In genomic region chr6:115852446-115853090, GRCm38 (mm10) we compare ENCODE assay signal across 8 mouse cellular contexts. TPM values are rescaled to one million over a fixed set of nuclear protein-coding genes. Genes with fewer than 3 reads are reported as not detected.
DNase-seq lines count a peak whose midpoint lies in the region; ATAC-seq and TF ChIP-seq lines count a peak whose summit lies in the region.

No protein-coding gene starts in this region.

- TF ChIP-seq POLR2A in bone marrow, adult 2 months (IDR thresholded peaks at IDR 0.05; ENCODE audit: borderline replicate concordance, control insufficient read depth, low read depth, low read length) = no peak

- no peak for TF ChIP-seq CTCF in bone marrow, adult 2 months (IDR thresholded peaks at IDR 0.05; ENCODE audit: control insufficient read depth, insufficient read depth, low read length)

- no peaks in the 10 kb centered on the region for H3K9me3 ChIP-seq in kidney, embryonic 15.5 days (replicated peaks)
- no peaks in the 10 kb centered on the region for H3K9me3 ChIP-seq in hindbrain, embryonic 10.5 days
- no peaks in the 10 kb centered on the region for H3K9me3 ChIP-seq in midbrain, embryonic 11.5 days (ENCODE audit: control insufficient read depth, low read length)

- DNase-seq in kidney, postnatal 10 days = no peak
- no peak for DNase-seq in hindbrain, embryonic 10.5 days (ENCODE audit: low spot score)
- DNase-seq in midbrain, embryonic 11.5 days (ENCODE audit: low spot score, missing footprints) = no peak
- no peak for DNase-seq in c-Kit-positive CD71-positive TER-119-positive erythroid progenitor cells, embryonic 14.5 days (ENCODE audit: low spot score)
- no peak for DNase-seq in right cerebral cortex, adult 2 months (ENCODE audit: low spot score in 2 of 2)
- no peak for DNase-seq in Muller cell, postnatal 12 days (ENCODE audit: inconsistent ontology term)

- WGBS in kidney, embryonic 15.5 days = 5% methylated on average over 20 of the region's 20 CpGs
- 1% methylated on average over 20 of the region's 20 CpGs for WGBS in bone marrow, adult 2 months
- 5% methylated on average over 20 of the region's 20 CpGs for WGBS in hindbrain, embryonic 10.5 days
- 5% methylated on average over 20 of the region's 20 CpGs for WGBS in midbrain, embryonic 11.5 days

- H3K4me1 ChIP-seq in kidney, embryonic 15.5 days = peaks cover 21% of the 10 kb centered on the region
- H3K4me1 ChIP-seq in bone marrow, adult 2 months (ENCODE audit: control insufficient read depth, insufficient read depth, low read length) = no peaks in the 10 kb centered on the region; the same call in 1 of the 2 replicates
- peaks cover 23% of the 10 kb centered on the region for H3K4me1 ChIP-seq in hindbrain, embryonic 10.5 days (replicated peaks)
- peaks cover 8% of the 10 kb centered on the region for H3K4me1 ChIP-seq in midbrain, embryonic 11.5 days (ENCODE audit: control insufficient read depth, insufficient read depth, low read length)

- peak overlapping the region; percentile 89 for H3K27ac ChIP-seq in kidney, embryonic 15.5 days
- peak overlapping the region; percentile 85 for H3K27ac ChIP-seq in bone marrow, adult 2 months (ENCODE audit: control insufficient read depth, insufficient read depth, low read depth, low read length, poor library complexity)
- peak overlapping the region; percentile 91 for H3K27ac ChIP-seq in hindbrain, embryonic 10.5 days
- H3K27ac ChIP-seq in midbrain, embryonic 11.5 days (ENCODE audit: low read depth, low read length) = peak overlapping the region; percentile 78

- H3K9ac ChIP-seq in kidney, embryonic 15.5 days = peak overlapping the region; percentile 61
- H3K9ac ChIP-seq in midbrain, embryonic 11.5 days (ENCODE audit: low read length) = peak overlapping the region; percentile 74

- peaks cover 29% of the 10 kb centered on the region for H3K36me3 ChIP-seq in kidney, embryonic 15.5 days
- H3K36me3 ChIP-seq in hindbrain, embryonic 10.5 days = peaks cover 29% of the 10 kb centered on the region
- peaks cover 5% of the 10 kb centered on the region; the same call in 1 of the 2 replicates for H3K36me3 ChIP-seq in midbrain, embryonic 11.5 days (ENCODE audit: control insufficient read depth, insufficient read depth, low read length)

- ATAC-seq in kidney, embryonic 15.5 days (replicated peaks; ENCODE audit: low FRiP score) = no peak
- no peak for ATAC-seq in midbrain, embryonic 11.5 days (ENCODE audit: low FRiP score)

- peak overlapping the region; percentile 71 for H3K4me2 ChIP-seq in kidney, embryonic 15.5 days
- peak overlapping the region; percentile 71 for H3K4me2 ChIP-seq in midbrain, embryonic 11.5 days

- no peaks in the 10 kb centered on the region for H3K27me3 ChIP-seq in kidney, embryonic 15.5 days
- no peaks in the 10 kb centered on the region for H3K27me3 ChIP-seq in hindbrain, embryonic 10.5 days (ENCODE audit: insufficient read depth, poor library complexity, severe bottlenecking)
- H3K27me3 ChIP-seq in midbrain, embryonic 11.5 days (ENCODE audit: control insufficient read depth, insufficient read depth, low read length) = no peaks in the 10 kb centered on the region

- peak overlapping the region; percentile 70 for H3K4me3 ChIP-seq in kidney, embryonic 15.5 days (replicated peaks)
- H3K4me3 ChIP-seq in bone marrow, adult 2 months (replicated peaks; ENCODE audit: control insufficient read depth, low read depth, low read length) = peak overlapping the region; percentile 95
- peak overlapping the region; percentile 75 for H3K4me3 ChIP-seq in hindbrain, embryonic 10.5 days
- H3K4me3 ChIP-seq in midbrain, embryonic 11.5 days (ENCODE audit: low read depth, low read length) = peak overlapping the region; percentile 59

RNA-seq across cellular contexts. Expression of gene Mbd4, which starts 0.6 kb away (rescaled TPM):
- polyA plus RNA-seq in kidney, embryonic 15.5 days (2015; fragmentation: Nextera tagmentation; extraction: Ambion mirVana) = 21.3 and 21.7 TPM in 2 replicates
- 9.4 and 11.3 TPM in 2 replicates for polyA plus RNA-seq in bone marrow, adult 2 months (2011; ENCODE audit: insufficient read depth, insufficient read length, low replicate concordance, missing spikeins)
- 24.6 and 31.7 TPM in 2 replicates for polyA plus RNA-seq in hindbrain, embryonic 10.5 days (2016; fragmentation: Nextera tagmentation; extraction: Ambion mirVana)
- polyA plus RNA-seq in midbrain, embryonic 11.5 days (2014; fragmentation: Nextera tagmentation; extraction: Ambion mirVana) = 19.6 and 24.7 TPM in 2 replicates

RNA-seq across cellular contexts. Expression of gene Ift122, which starts 0.7 kb away (rescaled TPM):
- polyA plus RNA-seq in kidney, embryonic 15.5 days (2015; fragmentation: Nextera tagmentation; extraction: Ambion mirVana) = 32.0 and 36.9 TPM in 2 replicates
- polyA plus RNA-seq in bone marrow, adult 2 months (2011; ENCODE audit: insufficient read depth, insufficient read length, low replicate concordance, missing spikeins) = 0.83 and 3.6 TPM in 2 replicates
- polyA plus RNA-seq in hindbrain, embryonic 10.5 days (2016; fragmentation: Nextera tagmentation; extraction: Ambion mirVana) = 28.8 and 30.6 TPM in 2 replicates
- polyA plus RNA-seq in midbrain, embryonic 11.5 days (2014; fragmentation: Nextera tagmentation; extraction: Ambion mirVana) = 25.6 and 25.9 TPM in 2 replicates

RNA-seq across cellular contexts. Expression of gene Efcab12, which starts 14.4 kb away (rescaled TPM):
- polyA plus RNA-seq in kidney, embryonic 15.5 days (2015; fragmentation: Nextera tagmentation; extraction: Ambion mirVana) = 1.8 TPM in 2 replicates
- 0.38 TPM in 1 of 2 replicates, not detected in the other for polyA plus RNA-seq in bone marrow, adult 2 months (2011; ENCODE audit: insufficient read depth, insufficient read length, low replicate concordance, missing spikeins)
- 1.6 and 2.3 TPM in 2 replicates for polyA plus RNA-seq in hindbrain, embryonic 10.5 days (2016; fragmentation: Nextera tagmentation; extraction: Ambion mirVana)
- polyA plus RNA-seq in midbrain, embryonic 11.5 days (2014; fragmentation: Nextera tagmentation; extraction: Ambion mirVana) = 1.7 and 2.0 TPM in 2 replicates

RNA-seq across cellular contexts. Expression of gene Rpl32, which starts 44.0 kb away (rescaled TPM):
- polyA plus RNA-seq in kidney, embryonic 15.5 days (2015; fragmentation: Nextera tagmentation; extraction: Ambion mirVana) = 2,232 and 2,490 TPM in 2 replicates
- polyA plus RNA-seq in bone marrow, adult 2 months (2011; ENCODE audit: insufficient read depth, insufficient read length, low replicate concordance, missing spikeins) = 1,266 and 1,894 TPM in 2 replicates
- polyA plus RNA-seq in hindbrain, embryonic 10.5 days (2016; fragmentation: Nextera tagmentation; extraction: Ambion mirVana) = 1,744 and 1,823 TPM in 2 replicates
- polyA plus RNA-seq in midbrain, embryonic 11.5 days (2014; fragmentation: Nextera tagmentation; extraction: Ambion mirVana) = 1,817 and 1,848 TPM in 2 replicates
